Mouse (Mus musculus) cerebellum, adult 2 months (tissue): ENCODE measurements at regions not wholly inside any gene's neighbourhood (a gene's known extent, or its start where the extent isn't known, plus 50 kb on each side); places are given as distances from the start of the nearest gene placed in this dataset.

ENCODE experiments used
- CTCF ChIP-seq: fragments of 200-500 bp; IDR thresholded peaks from 2 replicates; pipeline ENCODE4 v1.5.1; 2011; ENCODE audit warnings: low read depth, mild to moderate bottlenecking, control low read depth, low read length, moderate library complexity, borderline replicate concordance; ENCODE audit not compliant: insufficient read depth
- POLR2A ChIP-seq: fragments of 200-500 bp; IDR thresholded peaks from 2 replicates; pipeline ENCODE4 v1.6.1; 2011; ENCODE audit warnings: low read length, control low read depth, borderline replicate concordance; ENCODE audit not compliant: insufficient read depth

GRCm38 (mm10) chr8:78003888-78004543, 209.1 kb upstream of the Ttc29 start:
- TF ChIP-seq CTCF (peak; percentile 76), POLR2A (no peak)
